Mouse (Mus musculus) G1E (cell line): ENCODE data around the gene Pbp2.

Source experiments
- CTCF ChIP-seq: IDR thresholded peaks from 2 replicates; pipeline ENCODE4 v1.5.1; 2012; ENCODE audit warnings: low read depth, low read length, inconsistent platforms, mixed read lengths
- GATA1 ChIP-seq: IDR thresholded peaks from 2 replicates; pipeline ENCODE4 v1.6.1; 2012; ENCODE audit warnings: borderline replicate concordance, low read length, inconsistent platforms, mixed read lengths
- POLR2AphosphoS5 ChIP-seq: IDR thresholded peaks from 2 replicates; pipeline ENCODE4 v1.6.1; 2012; ENCODE audit warnings: low read depth, low read length, inconsistent platforms; ENCODE audit not compliant: insufficient replicate concordance
- TAL1 ChIP-seq: conservative IDR thresholded peaks from 2 replicates; pipeline ENCODE4 v1.6.1; 2012; ENCODE audit warnings: low read depth, low read length, inconsistent platforms, mixed read lengths

- no peak for TF ChIP-seq CTCF
- TF ChIP-seq POLR2AphosphoS5, result no peak
- no peak for TF ChIP-seq TAL1
- no peak for TF ChIP-seq GATA1
Observed at GRCm38 (mm10) chr6:135304576-135305260, 5.5 kb downstream of the Pbp2 start.
